Mouse (Mus musculus) forebrain, embryonic 15.5 days (tissue): Measurements from ENCODE around the gene Gm2026. TPM values are rescaled to one million over a fixed set of nuclear protein-coding genes. Genes with fewer than 3 reads are reported as not detected.
"Not testable (repeated sequence)": the region's sequence is repeated elsewhere in the genome, so short reads cannot be mapped to it uniquely, and the experiment has no call there.

ENCODE experiments used
- ATAC-seq: fragments of 200-750 bp; cut with Nextera tagmentation; replicated peaks from 2 replicates; pipeline ENCODE4 v1.8.0; 2017; ENCODE audit warnings: mild to moderate bottlenecking, moderate TSS enrichment, moderate library complexity
- H3K27ac ChIP-seq: fragments of 300-500 bp; sonication (generic); replicated peaks from 2 replicates; pipeline ENCODE4 v1.5.1; 2015; ENCODE audit warnings: mild to moderate bottlenecking, inconsistent platforms
- H3K27me3 ChIP-seq: fragments of 300-500 bp; sonication (generic); 2 replicates; pipeline ENCODE4 v1.6.1; 2015; ENCODE audit warnings: inconsistent platforms
- H3K36me3 ChIP-seq: fragments of 300-500 bp; sonication (generic); 2 replicates; pipeline ENCODE4 v1.6.1; 2015; ENCODE audit warnings: mild to moderate bottlenecking, inconsistent platforms
- H3K4me1 ChIP-seq: fragments of 300-500 bp; sonication (generic); 2 replicates; pipeline ENCODE4 v1.6.1; 2015; ENCODE audit warnings: inconsistent platforms
- H3K4me2 ChIP-seq: fragments of 300-500 bp; sonication (generic); replicated peaks from 2 replicates; pipeline ENCODE4 v1.6.1; 2015; ENCODE audit warnings: mild to moderate bottlenecking, inconsistent platforms
- H3K4me3 ChIP-seq: fragments of 300-500 bp; sonication (generic); 2 replicates; pipeline ENCODE4 v1.5.1; 2015; ENCODE audit warnings: mild to moderate bottlenecking, inconsistent platforms
- H3K9ac ChIP-seq: fragments of 300-500 bp; sonication (generic); replicated peaks from 2 replicates; pipeline ENCODE4 v1.6.1; 2015; ENCODE audit warnings: mild to moderate bottlenecking, inconsistent platforms
- H3K9me3 ChIP-seq: fragments of 300-500 bp; sonication (generic); 2 replicates; pipeline ENCODE4 v1.6.1; 2016; ENCODE audit warnings: inconsistent platforms
- WGBS: fragments of 180-500 bp; shearing (Covaris S2); methylation state at CpG from one replicate; pipeline ENCODE4 v1.1.7; 2015; ENCODE audit warnings: mixed read lengths; 5-methylcytosine and 5-hydroxymethylcytosine counted together
- polyA plus RNA-seq: library from polyadenylated mRNA; unstranded; fragments of >200 nt; fragmentation: Nextera tagmentation; extraction: Ambion mirVana; gene quantifications from 2 replicates; pipeline ENCODE4 v1.2.1, GENCODE M21; 2015

The Gm2026 gene
- polyA plus RNA-seq, result 17.4 and 25.5 TPM in 2 replicates

DNA sequence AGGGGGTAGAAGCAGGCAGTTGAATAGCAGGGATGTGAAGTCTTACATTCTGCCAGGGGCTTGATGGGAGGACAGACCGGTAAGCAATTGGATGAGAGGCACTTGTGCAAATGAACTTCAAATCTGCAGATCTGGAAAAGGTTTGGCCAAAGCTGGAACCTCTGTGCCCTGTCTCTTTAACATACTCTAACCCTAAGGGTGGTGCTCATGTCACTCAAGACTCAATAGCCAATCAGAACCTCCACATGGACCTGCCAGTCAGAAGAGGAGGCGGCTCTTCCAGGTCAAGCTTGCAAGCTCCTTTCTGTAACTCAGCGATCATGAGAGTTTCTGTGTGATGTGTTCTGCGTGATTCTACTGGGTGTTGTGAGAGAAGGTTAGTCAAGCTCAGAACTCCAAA is at the start of gene Gm2026:
TSS of gene Gm2026 (plus strand) at position 301 of the 400 bp plus-strand sequence.
- not testable (repeated sequence) for H3K4me2 ChIP-seq, H3K4me3 ChIP-seq, H3K27me3 ChIP-seq, H3K4me1 ChIP-seq, H3K36me3 ChIP-seq, ATAC-seq, H3K9me3 ChIP-seq, H3K9ac ChIP-seq, H3K27ac ChIP-seq
- no CpG with 5 or more reads among the region's 4 CpGs for WGBS

DNA sequence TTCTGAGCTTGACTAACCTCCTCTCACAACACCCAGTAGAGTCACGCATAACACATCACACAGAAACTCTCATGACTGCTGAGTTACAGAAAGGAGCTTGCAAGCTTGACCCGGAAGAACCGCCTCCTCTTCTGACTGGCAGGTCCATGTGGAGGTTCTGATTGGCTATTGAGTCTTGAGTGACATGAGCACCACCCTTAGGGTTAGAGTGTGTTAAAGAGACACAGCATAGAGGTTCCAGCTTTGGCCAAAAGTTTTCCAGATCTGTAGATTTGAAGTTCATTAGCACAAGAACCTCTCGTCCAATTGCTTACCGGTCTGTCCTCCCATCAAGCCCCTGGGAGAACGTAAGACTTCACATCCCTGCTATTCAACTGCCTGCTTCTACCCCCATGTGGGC is 34.1 kb upstream of the Gm2026 start, which contains the start of gene Zfp966:
TSS of gene Zfp966 (minus strand) at position 101 of the 400 bp plus-strand sequence.
- H3K27ac ChIP-seq, H3K9ac ChIP-seq, H3K36me3 ChIP-seq, H3K4me1 ChIP-seq, H3K9me3 ChIP-seq, H3K27me3 ChIP-seq, H3K4me2 ChIP-seq, H3K4me3 ChIP-seq, ATAC-seq: not testable (repeated sequence)
- no CpG with 5 or more reads among the region's 6 CpGs for WGBS

Other genes with a start within 250 kb of the Gm2026 start
- gene Gm2007, start 223.8 kb upstream of the Gm2026 start, polyA plus RNA-seq, result not detected in 2 replicates
- gene Gm14288, start 164.2 kb upstream of the Gm2026 start, polyA plus RNA-seq, result 3.0 and 4.4 TPM in 2 replicates
- gene Gm6710, start 96.1 kb upstream of the Gm2026 start, polyA plus RNA-seq, result 27.4 and 30.1 TPM in 2 replicates
- gene Zfp966, start 34.2 kb upstream of the Gm2026 start, polyA plus RNA-seq, result 2.2 and 2.7 TPM in 2 replicates
- gene Gm2004, start 184.5 kb downstream of the Gm2026 start, polyA plus RNA-seq, result 0.80 and 1.6 TPM in 2 replicates